Mouse (Mus musculus) C2C12 (cell line): ENCODE results near the gene Ndufa4l2. TPM values are rescaled to one million over a fixed set of nuclear protein-coding genes. Genes with fewer than 3 reads are reported as not detected.

Experiments
- H3K27me3 ChIP-seq: one replicate; pipeline ENCODE4 v1.6.1; 2011; ENCODE audit not compliant: control insufficient read depth, insufficient read depth, insufficient read length
- H3K36me3 ChIP-seq: one replicate; pipeline ENCODE4 v1.6.1; 2011; ENCODE audit not compliant: control insufficient read depth, insufficient read depth
- H3K4me3 ChIP-seq: one replicate; pipeline ENCODE4 v1.5.1; 2011; ENCODE audit warnings: mild to moderate bottlenecking, control low read depth; ENCODE audit not compliant: poor library complexity, insufficient read depth, severe bottlenecking
- H3K79me2 ChIP-seq: one replicate; pipeline ENCODE4 v1.6.1; 2011; ENCODE audit not compliant: control insufficient read depth, insufficient read depth
- H3K79me3 ChIP-seq: one replicate; pipeline ENCODE4 v1.6.1; 2011; ENCODE audit warnings: low read depth, control low read depth
- H3ac ChIP-seq: one replicate; pipeline ENCODE3; 2011; ENCODE audit warnings: low read depth; ENCODE audit not compliant: control insufficient read depth, insufficient read length
- CEBPB ChIP-seq: IDR thresholded peaks from one replicate; pipeline ENCODE4 v1.6.1; 2011; ENCODE audit warnings: low read depth, mild to moderate bottlenecking, control low read depth, moderate library complexity
- CTCF ChIP-seq: IDR thresholded peaks from one replicate; pipeline ENCODE4 v1.5.1; 2011; ENCODE audit not compliant: control insufficient read depth, insufficient read depth, insufficient read length
- FOSL1 ChIP-seq: IDR thresholded peaks from one replicate; pipeline ENCODE4 v1.8.0; 2011; ENCODE audit warnings: mild to moderate bottlenecking, low read length; ENCODE audit not compliant: poor library complexity, insufficient read depth, severe bottlenecking
- MAX ChIP-seq: IDR thresholded peaks from one replicate; pipeline ENCODE4 v1.6.1; 2011; ENCODE audit warnings: mild to moderate bottlenecking, control low read depth
- MYOD1 ChIP-seq: IDR thresholded peaks from one replicate; pipeline ENCODE4 v1.6.1; 2011; ENCODE audit warnings: low read depth; ENCODE audit not compliant: control insufficient read depth, insufficient read length
- MYOG ChIP-seq: IDR thresholded peaks from one replicate; pipeline ENCODE4 v1.6.1; 2011; ENCODE audit not compliant: control insufficient read depth, insufficient read length; ENCODE audit errors: extremely low read depth
- USF1 ChIP-seq: IDR thresholded peaks from one replicate; pipeline ENCODE4 v1.6.1; 2011; ENCODE audit warnings: low read depth, mild to moderate bottlenecking, control low read depth, moderate library complexity
- polyA plus RNA-seq: library from polyadenylated mRNA; unstranded; fragments of >200 nt; fragmentation: generic; extraction: Trizol; gene quantifications from one replicate; pipeline ENCODE4 v1.2.1, GENCODE M21; 2012; ENCODE audit warnings: missing spikeins

Ndufa4l2 gene
- polyA plus RNA-seq, 1 experiment: 0.42 TPM

DNA sequence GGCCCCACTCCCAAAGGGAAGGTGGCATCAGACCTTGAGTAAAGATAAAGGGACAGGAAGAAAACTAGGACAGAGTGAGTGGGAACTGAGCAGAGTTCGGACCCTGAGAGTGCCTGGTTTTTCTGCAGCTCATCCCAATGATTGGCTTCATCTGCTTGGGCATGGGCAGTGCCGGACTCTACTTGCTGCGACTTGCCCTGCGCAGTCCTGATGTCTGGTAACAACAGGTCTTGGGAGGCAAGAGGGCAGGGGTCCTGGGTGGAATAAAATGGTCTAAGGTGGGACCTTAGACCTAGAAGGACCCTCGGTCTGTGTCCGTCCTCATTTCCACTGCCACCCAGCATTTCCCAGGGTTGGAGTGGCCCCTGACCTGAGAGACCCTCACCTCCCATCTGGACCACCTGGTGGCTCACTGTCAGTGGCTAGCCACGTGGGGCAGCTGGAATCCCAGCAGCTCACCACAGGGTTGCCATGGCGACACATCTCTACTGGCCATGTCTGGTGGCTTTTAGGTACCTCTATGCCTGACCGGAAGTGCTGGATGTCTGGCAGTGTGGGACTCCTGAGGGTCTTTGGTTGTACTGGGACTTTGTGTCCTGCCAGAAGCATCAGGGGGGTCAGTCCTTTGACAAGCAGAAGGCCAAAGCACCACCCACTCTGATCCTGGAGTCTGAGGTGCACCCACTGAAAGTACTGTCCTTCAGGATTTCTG lies 660 bp downstream of the Ndufa4l2 start:
- H3K79me2 ChIP-seq: peaks cover 14% of the 10 kb centered on the region
- peaks cover 5% of the 10 kb centered on the region for H3K79me3 ChIP-seq
- H3K27me3 ChIP-seq: no peaks in the 10 kb centered on the region
- no peak overlapping the region for H3ac ChIP-seq
- H3K36me3 ChIP-seq: peaks cover 35% of the 10 kb centered on the region
- no peak for TF ChIP-seq MAX
- TF ChIP-seq USF1: no peak
- no peak for TF ChIP-seq CEBPB
- no peak for TF ChIP-seq FOSL1
- TF ChIP-seq CTCF: no peak
- TF ChIP-seq MYOD1: no peak
- no peak for TF ChIP-seq MYOG
- H3K4me3 ChIP-seq: no peak overlapping the region

DNA sequence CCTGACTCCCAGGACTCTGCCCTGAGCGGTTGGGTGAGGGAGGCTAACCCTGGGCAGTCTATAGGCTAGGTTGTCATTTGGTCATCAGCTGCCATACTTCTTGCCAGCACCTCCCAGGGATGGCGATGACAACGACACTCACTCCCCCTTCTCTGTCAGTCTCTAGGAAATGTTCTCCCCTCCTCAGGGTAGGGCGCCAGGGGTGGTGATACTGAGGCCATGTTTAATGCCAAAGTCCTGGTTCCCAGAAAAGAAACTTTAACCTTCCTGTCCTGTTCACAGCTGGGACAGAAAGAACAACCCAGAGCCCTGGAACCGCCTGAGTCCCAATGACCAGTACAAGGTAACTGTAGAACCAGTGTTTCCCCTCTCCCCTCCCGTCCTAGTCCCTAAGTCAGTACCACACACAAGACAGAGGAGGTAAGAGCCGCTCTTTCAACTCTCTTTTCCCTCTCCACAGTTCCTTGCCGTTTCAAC lies 1.3 kb downstream of the Ndufa4l2 start:
- Histone ChIP-seq H3K27me3 (no peaks in the 10 kb centered on the region), H3K36me3 (peaks cover 39% of the 10 kb centered on the region), H3K4me3 (no peak overlapping the region), H3ac (no peak overlapping the region), H3K79me3 (peaks cover 11% of the 10 kb centered on the region), H3K79me2 (peaks cover 19% of the 10 kb centered on the region)
- TF ChIP-seq CEBPB (no peak), MYOG (no peak), FOSL1 (no peak), USF1 (no peak), MAX (no peak), CTCF (no peak), MYOD1 (no peak)

DNA sequence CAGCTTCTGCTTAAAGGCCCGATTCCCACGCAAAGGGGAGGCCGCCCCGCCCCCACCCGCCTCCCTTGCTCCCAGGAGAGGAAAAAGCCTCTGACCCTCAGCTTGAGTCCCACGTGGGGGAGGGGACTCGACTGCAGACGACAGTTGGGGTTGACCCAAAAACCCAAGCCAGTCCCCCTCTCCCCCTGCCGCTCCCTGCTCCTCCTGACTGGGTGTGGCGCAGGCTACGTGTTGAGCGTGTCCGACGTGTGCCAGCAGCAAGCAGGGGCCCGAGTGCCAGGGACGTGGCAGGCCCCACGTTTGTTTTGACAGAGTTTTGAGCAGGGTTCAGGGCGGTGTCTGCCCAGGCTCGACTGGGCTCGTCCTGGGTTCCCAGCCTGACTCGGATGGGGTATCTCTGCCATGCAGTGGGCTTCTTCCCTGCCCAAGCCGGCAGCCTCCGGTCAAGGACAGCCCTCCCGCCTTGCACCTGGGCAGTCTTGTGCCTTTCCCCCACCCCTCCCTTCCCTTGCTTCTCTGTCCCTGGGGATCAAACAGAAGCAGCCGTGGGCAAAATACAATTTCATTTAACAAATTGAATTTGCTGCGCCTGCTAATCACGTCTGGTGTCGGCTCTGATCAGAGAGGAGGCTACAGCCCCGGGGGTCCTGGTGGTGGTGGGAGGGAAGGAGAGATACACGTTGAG lies 2.0 kb downstream of the Ndufa4l2 start:
- H3K79me2 ChIP-seq: peaks cover 26% of the 10 kb centered on the region
- no peaks in the 10 kb centered on the region for H3K27me3 ChIP-seq
- H3K36me3 ChIP-seq: peaks cover 39% of the 10 kb centered on the region
- H3K79me3 ChIP-seq: peaks cover 18% of the 10 kb centered on the region
- no peak overlapping the region for H3K4me3 ChIP-seq
- no peak for TF ChIP-seq MYOG
- no peak for TF ChIP-seq MAX
- no peak for TF ChIP-seq FOSL1
- no peak for TF ChIP-seq MYOD1
- no peak for TF ChIP-seq USF1
- no peak for TF ChIP-seq CEBPB
- TF ChIP-seq CTCF: no peak
- no peak overlapping the region for H3ac ChIP-seq

DNA sequence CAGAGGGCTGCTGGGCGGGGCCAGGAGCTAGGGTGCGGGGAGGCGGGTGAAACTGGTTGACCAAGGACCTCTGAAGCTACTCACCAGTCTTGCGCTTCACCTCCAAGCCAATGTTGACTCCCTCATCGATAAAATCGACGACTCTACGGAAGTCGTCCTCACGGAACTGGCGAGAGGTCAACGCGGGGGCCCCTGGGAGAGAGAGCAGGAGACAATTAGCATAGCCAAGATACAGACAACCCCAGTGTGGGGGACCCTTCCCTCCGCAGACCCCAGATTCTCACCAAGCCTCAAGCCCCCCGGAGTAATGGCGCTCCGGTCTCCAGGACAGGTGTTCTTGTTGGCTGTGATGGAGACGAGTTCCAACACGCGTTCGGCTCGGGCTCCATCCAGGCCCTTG lies 3.2 kb downstream of the Ndufa4l2 start:
- Histone ChIP-seq H3K79me2 (peaks cover 32% of the 10 kb centered on the region), H3K4me3 (no peak overlapping the region), H3K79me3 (peaks cover 23% of the 10 kb centered on the region), H3K27me3 (no peaks in the 10 kb centered on the region), H3K36me3 (peaks cover 39% of the 10 kb centered on the region), H3ac (no peak overlapping the region)
- TF ChIP-seq FOSL1 (no peak), CTCF (no peak), CEBPB (no peak), USF1 (no peak), MYOG (no peak), MYOD1 (no peak), MAX (no peak)

DNA sequence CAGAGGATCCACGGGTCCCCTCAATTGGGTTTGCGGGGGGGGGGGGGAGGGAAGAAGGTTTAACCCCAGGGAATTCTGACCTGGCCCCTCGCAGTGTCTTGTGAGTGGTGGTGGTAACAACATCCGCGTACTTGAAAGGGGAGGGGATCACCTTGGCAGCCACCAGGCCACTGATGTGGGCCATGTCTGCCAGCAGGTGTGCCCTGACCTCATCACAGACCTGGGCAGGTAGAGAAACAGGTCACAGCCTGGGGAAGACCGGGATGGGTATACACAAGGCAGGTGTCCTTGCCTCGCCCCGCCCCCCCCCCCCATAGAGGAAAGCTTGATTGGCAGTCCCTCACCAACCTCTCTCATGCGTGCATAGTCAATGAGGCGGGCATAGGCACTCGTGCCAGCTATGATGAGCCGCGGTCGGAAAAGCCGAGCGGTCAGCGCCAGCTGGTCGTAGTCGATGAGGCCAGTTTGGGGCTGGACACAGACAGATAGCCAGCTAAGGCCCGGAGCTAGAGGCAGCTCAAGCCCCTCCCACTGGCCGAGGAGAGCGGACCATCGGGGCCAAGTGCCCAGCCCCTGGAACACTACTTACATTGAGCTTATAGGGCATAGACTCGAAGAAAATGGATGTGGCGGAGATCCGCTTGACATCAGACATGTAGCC lies 4.4 kb downstream of the Ndufa4l2 start:
- Histone ChIP-seq H3K27me3 (no peaks in the 10 kb centered on the region), H3K79me3 (peaks cover 23% of the 10 kb centered on the region), H3ac (no peak overlapping the region), H3K4me3 (no peak overlapping the region), H3K36me3 (peaks cover 39% of the 10 kb centered on the region), H3K79me2 (peaks cover 32% of the 10 kb centered on the region)
- no peak for TF ChIP-seq USF1
- TF ChIP-seq CTCF: no peak
- TF ChIP-seq FOSL1: no peak
- TF ChIP-seq CEBPB: no peak
- no peak for TF ChIP-seq MAX
- no peak for TF ChIP-seq MYOG
- TF ChIP-seq MYOD1: no peak
